Mouse (Mus musculus) limb, embryonic 13.5 days (tissue): Measurements from ENCODE around the gene Cttnbp2. TPM values are rescaled to one million over a fixed set of nuclear protein-coding genes. Genes with fewer than 3 reads are reported as not detected.

ENCODE experiments used
- ATAC-seq: fragments of 200-750 bp; cut with Nextera tagmentation; 2 replicates; pipeline ENCODE4 v1.8.0; 2017; ENCODE audit warnings: low read depth, moderate number of reproducible peaks, moderate TSS enrichment; ENCODE audit not compliant: low FRiP score
- H3K27ac ChIP-seq: fragments of 300-500 bp; sonication (generic); 2 replicates; pipeline ENCODE4 v1.5.1; 2015; ENCODE audit warnings: inconsistent platforms, mild to moderate bottlenecking, moderate library complexity
- H3K27me3 ChIP-seq: fragments of 300-500 bp; sonication (generic); 2 replicates; pipeline ENCODE4 v1.6.1; 2015; ENCODE audit warnings: mild to moderate bottlenecking, inconsistent platforms
- H3K36me3 ChIP-seq: fragments of 300-500 bp; sonication (generic); 2 replicates; pipeline ENCODE4 v1.6.1; 2015; ENCODE audit warnings: inconsistent platforms, mild to moderate bottlenecking, moderate library complexity
- H3K4me1 ChIP-seq: fragments of 300-500 bp; sonication (generic); 2 replicates; pipeline ENCODE4 v1.6.1; 2015; ENCODE audit warnings: inconsistent platforms
- H3K4me2 ChIP-seq: fragments of 300-500 bp; sonication (generic); replicated peaks from 2 replicates; pipeline ENCODE4 v1.6.1; 2015; ENCODE audit warnings: inconsistent platforms, mild to moderate bottlenecking, moderate library complexity
- H3K4me3 ChIP-seq: fragments of 300-500 bp; sonication (generic); 2 replicates; pipeline ENCODE4 v1.5.1; 2015; ENCODE audit warnings: moderate library complexity, mild to moderate bottlenecking, inconsistent platforms
- H3K9ac ChIP-seq: fragments of 300-500 bp; sonication (generic); 2 replicates; pipeline ENCODE4 v1.6.1; 2015; ENCODE audit warnings: mild to moderate bottlenecking, inconsistent platforms
- H3K9me3 ChIP-seq: fragments of 300-500 bp; sonication (generic); 2 replicates; pipeline ENCODE4 v1.6.1; 2016; ENCODE audit warnings: inconsistent platforms
- WGBS: fragments of 180-500 bp; shearing (Covaris S2); methylation state at CpG from one replicate; pipeline ENCODE4 v1.1.7; 2015; 5-methylcytosine and 5-hydroxymethylcytosine counted together
- polyA plus RNA-seq: library from polyadenylated mRNA; unstranded; fragments of >200 nt; fragmentation: Nextera tagmentation; extraction: Ambion mirVana; gene quantifications from 2 replicates; pipeline ENCODE4 v1.2.1, GENCODE M21; 2015

Gene Cttnbp2
- polyA plus RNA-seq, 1 experiment from 2014 or later, result 34.0 TPM

- Histone ChIP-seq H3K9me3 (no peaks in the 10 kb centered on the region), H3K4me1 (0 out of 2 replicates have a peak, but pooled peaks cover 7% of the 10 kb centered on the region), H3K27me3 (no peaks in the 10 kb centered on the region), H3K9ac (no peak overlapping the region), H3K36me3 (peaks cover 16% of the 10 kb centered on the region), H3K4me2 (no peak overlapping the region), H3K27ac (no peak overlapping the region), H3K4me3 (no peak overlapping the region)
- ATAC-seq, result no peak
- WGBS, result 55% methylated on average over 2 of the region's 2 CpGs
Measured at GRCm38 (mm10) chr6:18431891-18432290, 82.8 kb downstream of the Cttnbp2 start.

GRCm38 (mm10) chr6:18430062-18430461 lies 84.6 kb downstream of the Cttnbp2 start:
- H3K36me3 ChIP-seq, result peaks cover 14% of the 10 kb centered on the region
- H3K4me2 ChIP-seq, result no peak overlapping the region
- no peak overlapping the region for H3K9ac ChIP-seq
- no peak overlapping the region for H3K27ac ChIP-seq
- WGBS, result 75% methylated on average over 3 of the region's 3 CpGs
- no peaks in the 10 kb centered on the region for H3K9me3 ChIP-seq
- no peak overlapping the region for H3K4me3 ChIP-seq
- no peaks in the 10 kb centered on the region for H3K4me1 ChIP-seq
- H3K27me3 ChIP-seq, result no peaks in the 10 kb centered on the region
- no peak for ATAC-seq

GRCm38 (mm10) chr6:18424822-18425221 lies 89.8 kb downstream of the Cttnbp2 start:
- ATAC-seq, result no peak
- no peaks in the 10 kb centered on the region for H3K9me3 ChIP-seq
- no peak overlapping the region for H3K4me3 ChIP-seq
- H3K27me3 ChIP-seq, result no peaks in the 10 kb centered on the region
- no peak overlapping the region for H3K27ac ChIP-seq
- H3K4me1 ChIP-seq, result peaks cover 9% of the 10 kb centered on the region; the same call in 1 of the 2 replicates
- no peak overlapping the region for H3K9ac ChIP-seq
- H3K4me2 ChIP-seq, result no peak overlapping the region
- WGBS, result 84% methylated on average over 6 of the region's 6 CpGs
- H3K36me3 ChIP-seq, result no peaks in the 10 kb centered on the region; the same call in 1 of the 2 replicates

GRCm38 (mm10) chr6:18424367-18424766 lies 90.3 kb downstream of the Cttnbp2 start:
- H3K9me3 ChIP-seq, result no peaks in the 10 kb centered on the region
- H3K9ac ChIP-seq, result no peak overlapping the region
- no peaks in the 10 kb centered on the region for H3K27me3 ChIP-seq
- H3K4me1 ChIP-seq, result peaks cover 9% of the 10 kb centered on the region; the same call in 1 of the 2 replicates
- WGBS, result 64% methylated on average over 3 of the region's 3 CpGs
- H3K4me3 ChIP-seq, result no peak overlapping the region
- H3K36me3 ChIP-seq, result peaks cover 2% of the 10 kb centered on the region; the same call in 1 of the 2 replicates
- H3K27ac ChIP-seq, result no peak overlapping the region
- no peak overlapping the region for H3K4me2 ChIP-seq
- ATAC-seq, result no peak

GRCm38 (mm10) chr6:18423112-18423511 lies 91.5 kb downstream of the Cttnbp2 start:
- WGBS, result 81% methylated on average over 6 of the region's 6 CpGs
- Histone ChIP-seq H3K9me3 (no peaks in the 10 kb centered on the region), H3K27ac (no peak overlapping the region), H3K27me3 (no peaks in the 10 kb centered on the region), H3K9ac (no peak overlapping the region), H3K4me3 (no peak overlapping the region), H3K4me2 (no peak overlapping the region), H3K4me1 (peaks cover 9% of the 10 kb centered on the region; the same call in 1 of the 2 replicates), H3K36me3 (peaks cover 6% of the 10 kb centered on the region; the same call in 1 of the 2 replicates)
- ATAC-seq, result no peak

- Histone ChIP-seq H3K9ac (no peak overlapping the region), H3K4me2 (no peak overlapping the region), H3K27me3 (no peaks in the 10 kb centered on the region), H3K9me3 (no peaks in the 10 kb centered on the region), H3K4me1 (peaks cover 9% of the 10 kb centered on the region; the same call in 1 of the 2 replicates), H3K4me3 (no peak overlapping the region), H3K27ac (no peak overlapping the region), H3K36me3 (peaks cover 6% of the 10 kb centered on the region; the same call in 1 of the 2 replicates)
- no peak for ATAC-seq
- WGBS, result 83% methylated on average over 2 of the region's 2 CpGs
Measured at GRCm38 (mm10) chr6:18421561-18421960, 93.1 kb downstream of the Cttnbp2 start.

GRCm38 (mm10) chr6:18420660-18421059 lies 94.0 kb downstream of the Cttnbp2 start:
- no peak for ATAC-seq
- Histone ChIP-seq H3K9ac (no peak overlapping the region), H3K27ac (no peak overlapping the region), H3K27me3 (no peaks in the 10 kb centered on the region), H3K9me3 (no peaks in the 10 kb centered on the region), H3K4me1 (peaks cover 9% of the 10 kb centered on the region; the same call in 1 of the 2 replicates), H3K4me3 (no peak overlapping the region), H3K4me2 (no peak overlapping the region), H3K36me3 (peaks cover 6% of the 10 kb centered on the region; the same call in 1 of the 2 replicates)
- WGBS, result 44% methylated on average over 9 of the region's 9 CpGs

- H3K27ac ChIP-seq, result no peak overlapping the region
- peaks cover 9% of the 10 kb centered on the region; the same call in 1 of the 2 replicates for H3K4me1 ChIP-seq
- no peak for ATAC-seq
- H3K9me3 ChIP-seq, result no peaks in the 10 kb centered on the region
- H3K4me3 ChIP-seq, result no peak overlapping the region
- H3K27me3 ChIP-seq, result no peaks in the 10 kb centered on the region
- H3K4me2 ChIP-seq, result no peak overlapping the region
- peaks cover 12% of the 10 kb centered on the region; the same call in 1 of the 2 replicates for H3K36me3 ChIP-seq
- WGBS, result 58% methylated on average over 6 of the region's 6 CpGs
- no peak overlapping the region for H3K9ac ChIP-seq
Measured at GRCm38 (mm10) chr6:18417866-18418454, 96.7 kb downstream of the Cttnbp2 start.

GRCm38 (mm10) chr6:18415961-18416360 lies 98.7 kb downstream of the Cttnbp2 start:
- no peaks in the 10 kb centered on the region for H3K27me3 ChIP-seq
- 88% methylated on average over 4 of the region's 4 CpGs for WGBS
- no peak overlapping the region for H3K9ac ChIP-seq
- H3K4me2 ChIP-seq, result no peak overlapping the region
- H3K4me3 ChIP-seq, result no peak overlapping the region
- no peaks in the 10 kb centered on the region for H3K9me3 ChIP-seq
- H3K27ac ChIP-seq, result no peak overlapping the region
- ATAC-seq, result no peak
- peaks cover 14% of the 10 kb centered on the region for H3K36me3 ChIP-seq
- peaks cover 5% of the 10 kb centered on the region; the same call in 1 of the 2 replicates for H3K4me1 ChIP-seq

GRCm38 (mm10) chr6:18411505-18412225 lies 103.0 kb downstream of the Cttnbp2 start:
- no peaks in the 10 kb centered on the region for H3K27me3 ChIP-seq
- no peaks in the 10 kb centered on the region for H3K9me3 ChIP-seq
- no peak overlapping the region for H3K4me2 ChIP-seq
- no peak for ATAC-seq
- H3K27ac ChIP-seq, result no peak overlapping the region
- H3K4me1 ChIP-seq, result no peaks in the 10 kb centered on the region
- H3K36me3 ChIP-seq, result peaks cover 14% of the 10 kb centered on the region
- no peak overlapping the region for H3K4me3 ChIP-seq
- no peak overlapping the region for H3K9ac ChIP-seq
- WGBS, result 100% methylated on average over 1 of the region's 1 CpGs

GRCm38 (mm10) chr6:18408445-18408844 lies 106.2 kb downstream of the Cttnbp2 start:
- 95% methylated on average over 7 of the region's 7 CpGs for WGBS
- Histone ChIP-seq H3K27ac (no peak overlapping the region), H3K36me3 (peaks cover 31% of the 10 kb centered on the region), H3K27me3 (no peaks in the 10 kb centered on the region), H3K4me2 (no peak overlapping the region), H3K4me3 (no peak overlapping the region), H3K4me1 (no peaks in the 10 kb centered on the region), H3K9ac (no peak overlapping the region), H3K9me3 (no peaks in the 10 kb centered on the region)
- ATAC-seq, result no peak

GRCm38 (mm10) chr6:18401066-18401674 lies 113.5 kb downstream of the Cttnbp2 start:
- 86% methylated on average over 1 of the region's 1 CpGs for WGBS
- Histone ChIP-seq H3K9me3 (0 out of 2 replicates have a peak, but pooled peaks cover 3% of the 10 kb centered on the region), H3K36me3 (peaks cover 43% of the 10 kb centered on the region), H3K4me1 (peaks cover 8% of the 10 kb centered on the region), H3K27me3 (no peaks in the 10 kb centered on the region), H3K4me2 (no peak overlapping the region), H3K27ac (no peak overlapping the region), H3K4me3 (no peak overlapping the region), H3K9ac (no peak overlapping the region)
- ATAC-seq, result no peak
